ENCODE assay signal across 27 mouse cellular contexts in genomic region chr3:85895020-85895419, GRCm38 (mm10). TPM values are rescaled to one million over a fixed set of nuclear protein-coding genes. Genes with fewer than 3 reads are reported as not detected.
A peak's percentile ranks its signal among the peaks of the same experiment; 100 is the strongest.
DNase-seq lines count a peak whose midpoint lies in the region; ATAC-seq lines count a peak whose summit lies in the region.
"Had no signal": no experiment of that assay in that cellular context is flagged by ENCODE, and none has a peak within 500 bp of the region (broad histone marks: within the 10 kb centered on the region; RNA-seq: fewer than 3 reads in every experiment).

No protein-coding gene starts in this region.

- ATAC-seq in CD4-positive, CD25-positive, alpha-beta regulatory T cell, adult 4 months = no peak
- ATAC-seq: forebrain, embryonic 14.5 days; forebrain, embryonic 16.5 days; Patski had no signal

- peaks cover 2% of the 10 kb centered on the region for H3K27me3 ChIP-seq in splenic B cell, adult 2 months (ENCODE audit: control insufficient read depth, insufficient read depth, low read length, poor library complexity, severe bottlenecking)
- H3K27me3 ChIP-seq: embryonic facial prominence, embryonic 13.5 days; embryonic facial prominence, embryonic 15.5 days had no signal

- no peaks in the 10 kb centered on the region for H3K36me3 ChIP-seq in splenic B cell, adult 2 months (ENCODE audit: control insufficient read depth, insufficient read depth, low read length, poor library complexity, severe bottlenecking)
- H3K36me3 ChIP-seq: embryonic facial prominence, embryonic 13.5 days; embryonic facial prominence, embryonic 15.5 days; forebrain, embryonic 10.5 days; forebrain, embryonic 12.5 days; G1E had no signal

- peak; percentile 17 for DNase-seq in CD4-positive, CD25-positive, alpha-beta regulatory T cell, adult 2 months (ENCODE audit: low read depth, low spot score)
- DNase-seq in spleen, adult 18-20 months = peak; percentile 8 to 10
- DNase-seq in spleen, postnatal 14 days (ENCODE audit: low spot score in 2 of 2) = no peak
- peak; percentile 34 for DNase-seq in induced T-regulatory cell, adult 2 months (ENCODE audit: low read depth)
- DNase-seq in splenic B cell, adult 2 months (ENCODE audit: low read depth, low spot score) = peak; percentile 22
- DNase-seq in kidney, postnatal 36 days = no peak
- DNase-seq in adrenal gland, postnatal 25 days = no peak
- DNase-seq: adrenal gland, adult 8-10 months; adrenal gland, postnatal 14 days; cerebellum, adult 11 months; cerebellum, adult 18-20 months; cerebellum, adult 8-10 months; cerebellum, adult 9-11 months; cerebellum, postnatal 14 days; cerebellum, postnatal 36 days; embryo, embryonic 11 days had no signal

RNA-seq across cellular contexts. Expression of gene Gm37240, which starts 7.7 kb away (rescaled TPM):
- polyA plus RNA-seq in CD4-positive, CD25-positive, alpha-beta regulatory T cell, adult 4 months (2017; shearing (Covaris generic)) = 1 to 10 TPM; 3.6 to 5.5 TPM
- 4.4 and 10.8 TPM in 2 replicates for total RNA-seq in adrenal gland, postnatal 25 days (2021)
- total RNA-seq: common myeloid progenitor, adult 5-6 weeks; G1E had no signal
- polyA plus RNA-seq: erythroblast, embryonic 14.5 days; G1E had no signal

RNA-seq across cellular contexts. Expression of gene Glt28d2, which starts 7.7 kb away (rescaled TPM):
- 1 to 10 TPM; 3.1 to 6.1 TPM for polyA plus RNA-seq in CD4-positive, CD25-positive, alpha-beta regulatory T cell, adult 4 months (2017; shearing (Covaris generic))
- total RNA-seq in adrenal gland, postnatal 25 days (2021) = 1.7 and 2.9 TPM in 2 replicates
- total RNA-seq: common myeloid progenitor, adult 5-6 weeks; G1E had no signal
- polyA plus RNA-seq: G1E had no signal

Comparison
In these comparisons a context has a peak if more than half of its experiments do, and no peak if none do; other contexts are left out.
1. DNase-seq: peak in CD4-positive, CD25-positive, alpha-beta regulatory T cell, adult 2 months (single experiment), spleen, adult 18-20 months (2 of 2), induced T-regulatory cell, adult 2 months (single experiment) and splenic B cell, adult 2 months (single experiment); none in spleen, postnatal 14 days (0 of 2), kidney, postnatal 36 days (0 of 2) and adrenal gland, postnatal 25 days (single experiment).